Mouse (Mus musculus) lung, postnatal 0 days (tissue): ENCODE results near the gene Olfr128. TPM values are rescaled to one million over a fixed set of nuclear protein-coding genes. Genes with fewer than 3 reads are reported as not detected.
"Not testable (repeated sequence)": the region's sequence is repeated elsewhere in the genome, so short reads cannot be mapped to it uniquely, and the experiment has no call there.

Source experiments
- ATAC-seq: fragments of 200-750 bp; cut with Nextera tagmentation; 2 replicates; pipeline ENCODE4 v1.8.0; 2017; ENCODE audit warnings: moderate library complexity
- DNase-seq: peaks from one replicate; pipeline ENCODE4 v3.0.0-alpha.2; 2016; ENCODE audit warnings: low spot score
- H3K27ac ChIP-seq: fragments of 300-500 bp; sonication (generic); 2 replicates; pipeline ENCODE4 v1.5.1; 2014; ENCODE audit warnings: antibody characterized with exemption, mild to moderate bottlenecking, low read length, mixed read lengths
- H3K27me3 ChIP-seq: fragments of 300-500 bp; sonication (generic); replicated peaks from 2 replicates; pipeline ENCODE4 v1.6.1; 2014; ENCODE audit warnings: low read length, mixed read lengths; ENCODE audit not compliant: insufficient read depth
- H3K36me3 ChIP-seq: fragments of 300-500 bp; sonication (generic); 2 replicates; pipeline ENCODE4 v1.6.1; 2014; ENCODE audit warnings: low read length, mixed read lengths; ENCODE audit not compliant: insufficient read depth
- H3K4me1 ChIP-seq: fragments of 300-500 bp; sonication (generic); 2 replicates; pipeline ENCODE4 v1.6.1; 2014; ENCODE audit warnings: antibody characterized with exemption, low read depth, low read length, mixed read lengths; ENCODE audit not compliant: insufficient read depth
- H3K4me2 ChIP-seq: fragments of 300-500 bp; sonication (generic); replicated peaks from 2 replicates; pipeline ENCODE4 v1.6.1; 2014; ENCODE audit warnings: low read depth, mild to moderate bottlenecking, low read length, moderate library complexity, mixed read lengths
- H3K4me3 ChIP-seq: fragments of 300-500 bp; sonication (generic); 2 replicates; pipeline ENCODE4 v1.5.1; 2014; ENCODE audit warnings: low read depth, low read length
- H3K9ac ChIP-seq: fragments of 300-500 bp; sonication (generic); replicated peaks from 2 replicates; pipeline ENCODE4 v1.6.1; 2014; ENCODE audit warnings: low read depth, mild to moderate bottlenecking
- H3K9me3 ChIP-seq: fragments of 300-500 bp; sonication (generic); 2 replicates; pipeline ENCODE4 v1.6.1; 2016; ENCODE audit warnings: low read length, mixed read lengths
- CTCF ChIP-seq: IDR thresholded peaks from 2 replicates; pipeline ENCODE4 v1.5.1; 2016; ENCODE audit warnings: antibody characterized with exemption, mild to moderate bottlenecking
- EP300 ChIP-seq: IDR thresholded peaks from 2 replicates; pipeline ENCODE4 v1.6.1; 2016; ENCODE audit warnings: antibody characterized with exemption, mild to moderate bottlenecking, control low read depth
- WGBS: fragments of 180-500 bp; shearing (Covaris S2); extraction: QIAGEN DNeasy Blood & Tissue Kit; methylation state at CpG from one replicate; pipeline ENCODE4 v1.1.7; 2014; 5-methylcytosine and 5-hydroxymethylcytosine counted together
- polyA plus RNA-seq: library from polyadenylated mRNA; unstranded; fragments of >200 nt; fragmentation: Nextera tagmentation; extraction: Ambion mirVana; gene quantifications from 2 replicates; pipeline ENCODE4 v1.2.1, GENCODE M21; 2015

Gene Olfr128
- not detected in 2 replicates for polyA plus RNA-seq

DNA sequence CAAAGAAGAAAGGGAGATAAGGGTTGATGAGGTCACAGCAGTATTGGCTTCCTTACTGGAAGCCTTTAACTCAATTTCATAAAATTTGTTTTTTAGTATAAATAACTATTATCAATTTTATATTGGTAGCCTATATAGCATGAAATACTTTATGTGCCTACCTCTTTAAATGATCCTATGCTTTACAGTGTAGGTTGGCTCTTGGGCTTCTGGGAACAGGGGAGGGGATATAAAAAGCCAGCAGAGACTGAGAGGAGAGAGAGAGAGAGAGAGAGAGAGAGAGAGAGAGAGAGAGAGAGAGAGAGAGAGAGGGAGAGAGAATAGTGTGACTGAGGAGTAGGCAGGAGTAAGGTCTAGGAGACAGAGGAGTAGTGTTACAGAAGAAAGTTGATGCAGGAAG is at the start of gene Olfr128:
TSS of gene Olfr128 (plus strand) at position 301 of the 400 bp plus-strand sequence.
- H3K4me3 ChIP-seq: no peak within 1 kb of the TSS
- no peak within 1 kb of the TSS for H3K9ac ChIP-seq
- H3K4me1 ChIP-seq: no peaks in the 10 kb centered on the region
- TF ChIP-seq CTCF (no peak), EP300 (no peak)
- H3K4me2 ChIP-seq: no peak within 1 kb of the TSS
- no peak within 1 kb of the TSS for H3K27ac ChIP-seq
- no peaks in the 10 kb centered on the region for H3K36me3 ChIP-seq
- H3K9me3 ChIP-seq: no peaks in the 10 kb centered on the region
- DNase-seq: no peak
- no peak for ATAC-seq
- no peaks in the 10 kb centered on the region for H3K27me3 ChIP-seq

- no peak overlapping the region for H3K27ac ChIP-seq
- H3K27me3 ChIP-seq: no peaks in the 10 kb centered on the region
- TF ChIP-seq CTCF (no peak), EP300 (no peak)
- no peak overlapping the region for H3K9ac ChIP-seq
- no peaks in the 10 kb centered on the region for H3K36me3 ChIP-seq
- DNase-seq (no peak), ATAC-seq (no peak)
- H3K4me1 ChIP-seq: no peaks in the 10 kb centered on the region
- WGBS: 76% methylated on average over 3 of the region's 3 CpGs
- H3K4me2 ChIP-seq: no peak overlapping the region
- H3K9me3 ChIP-seq: no peaks in the 10 kb centered on the region
- H3K4me3 ChIP-seq: no peak overlapping the region
Measured at GRCm38 (mm10) chr17:37873830-37874229, 46.5 kb upstream of the Olfr128 start.

DNA sequence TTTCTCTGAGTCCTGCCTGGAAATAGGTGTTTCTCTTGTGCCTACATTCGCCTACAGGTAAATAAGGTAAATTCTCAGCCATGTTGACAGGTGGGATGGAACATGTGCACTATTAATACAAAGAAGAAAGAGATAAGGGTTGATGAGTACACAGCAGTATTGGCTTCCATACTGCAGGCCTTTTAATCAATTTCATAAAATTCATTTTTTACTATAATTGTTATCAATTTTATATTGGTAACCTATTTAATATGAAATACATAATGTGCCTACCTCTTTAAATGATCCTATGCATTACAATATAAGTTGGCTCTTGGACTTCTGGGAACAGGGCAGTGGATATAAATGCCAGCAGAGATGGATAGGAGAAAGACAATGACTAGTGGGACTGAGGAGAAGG is 20.2 kb upstream of the Olfr128 start, which contains the start of gene Olfr127:
TSS of gene Olfr127 (plus strand) at position 301 of the 400 bp plus-strand sequence.
- Histone ChIP-seq H3K9ac (no peak within 1 kb of the TSS), H3K36me3 (no peaks in the 10 kb centered on the region), H3K27ac (no peak within 1 kb of the TSS), H3K4me2 (no peak within 1 kb of the TSS), H3K4me1 (no peaks in the 10 kb centered on the region), H3K27me3 (no peaks in the 10 kb centered on the region), H3K4me3 (no peak within 1 kb of the TSS), H3K9me3 (no peaks in the 10 kb centered on the region)
- DNase-seq (no peak), ATAC-seq (no peak)
- 54% methylated on average over 1 of the region's 1 CpGs for WGBS
- TF ChIP-seq CTCF (no peak), EP300 (no peak)

DNA sequence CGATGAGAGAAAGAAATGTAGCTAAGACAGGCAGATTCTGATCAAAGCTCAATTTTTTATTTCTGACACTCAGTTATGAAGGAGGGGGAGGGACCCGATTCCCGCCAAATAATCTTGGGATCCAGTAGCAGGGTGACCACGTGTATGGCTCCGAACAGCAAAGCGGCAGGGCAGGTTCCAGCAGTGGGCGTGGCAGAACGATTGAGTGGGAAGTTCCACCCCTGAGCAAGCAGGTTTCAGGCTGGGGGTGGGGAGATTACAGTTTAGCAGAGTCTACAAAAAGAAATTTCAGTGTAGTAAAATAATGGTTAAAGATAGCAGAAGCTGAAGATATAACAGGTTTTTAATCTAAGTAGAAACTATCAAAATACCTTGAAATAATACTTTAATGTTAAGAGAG is 13.5 kb upstream of the Olfr128 start:
- not testable (repeated sequence) for H3K4me3 ChIP-seq, DNase-seq, H3K4me2 ChIP-seq, H3K36me3 ChIP-seq, H3K9me3 ChIP-seq, ATAC-seq, H3K9ac ChIP-seq, H3K27ac ChIP-seq, H3K27me3 ChIP-seq, H3K4me1 ChIP-seq
- 50% methylated on average over 8 of the region's 8 CpGs for WGBS

GRCm38 (mm10) chr17:37952979-37953378 is 32.6 kb downstream of the Olfr128 start, which contains the start of gene Olfr761:
TSS of gene Olfr761 (minus strand) at chr17:37953079.
- TF ChIP-seq EP300 (no peak), CTCF (no peak)
- Histone ChIP-seq H3K27me3 (no peaks in the 10 kb centered on the region), H3K27ac (no peak within 1 kb of the TSS), H3K4me2 (no peak within 1 kb of the TSS), H3K4me3 (no peak within 1 kb of the TSS), H3K9me3 (no peaks in the 10 kb centered on the region), H3K36me3 (no peaks in the 10 kb centered on the region), H3K9ac (no peak within 1 kb of the TSS), H3K4me1 (no peaks in the 10 kb centered on the region)
- ATAC-seq (no peak), DNase-seq (no peak)
- 53% methylated on average over 2 of the region's 2 CpGs for WGBS

GRCm38 (mm10) chr17:37973591-37973990 is 53.2 kb downstream of the Olfr128 start:
- WGBS: 84% methylated on average over 3 of the region's 3 CpGs
- no peak overlapping the region for H3K4me2 ChIP-seq
- H3K27ac ChIP-seq: no peak overlapping the region
- H3K9me3 ChIP-seq: no peaks in the 10 kb centered on the region
- no peak for DNase-seq
- TF ChIP-seq CTCF (no peak), EP300 (no peak)
- H3K9ac ChIP-seq: no peak overlapping the region
- H3K36me3 ChIP-seq: no peaks in the 10 kb centered on the region
- H3K27me3 ChIP-seq: no peaks in the 10 kb centered on the region
- ATAC-seq: no peak
- H3K4me1 ChIP-seq: no peaks in the 10 kb centered on the region
- H3K4me3 ChIP-seq: no peak overlapping the region

Other genes with a start within 250 kb of the Olfr128 start
- not detected in 2 replicates for gene Olfr119, start 224.0 kb upstream of the Olfr128 start, polyA plus RNA-seq
- gene Olfr120, start 198.7 kb upstream of the Olfr128 start, polyA plus RNA-seq: not detected in 2 replicates
- not detected in 2 replicates for gene Olfr121, start 171.7 kb upstream of the Olfr128 start, polyA plus RNA-seq
- not detected in 2 replicates for gene Olfr122, start 151.9 kb upstream of the Olfr128 start, polyA plus RNA-seq
- gene Olfr123, start 127.0 kb upstream of the Olfr128 start, polyA plus RNA-seq: not detected in 2 replicates
- not detected in 2 replicates for gene Olfr124, start 120.7 kb upstream of the Olfr128 start, polyA plus RNA-seq
- not detected in 2 replicates for gene Olfr125, start 87.6 kb upstream of the Olfr128 start, polyA plus RNA-seq
- not detected in 2 replicates for gene Olfr126, start 73.1 kb upstream of the Olfr128 start, polyA plus RNA-seq
- not detected in 2 replicates for gene Olfr127, start 20.1 kb upstream of the Olfr128 start, polyA plus RNA-seq
- not detected in 2 replicates for gene Olfr761, start 32.5 kb downstream of the Olfr128 start, polyA plus RNA-seq
- not detected in 2 replicates for gene Olfr129, start 139.5 kb downstream of the Olfr128 start, polyA plus RNA-seq
- not detected in 2 replicates for gene Olfr130, start 143.4 kb downstream of the Olfr128 start, polyA plus RNA-seq
- not detected in 2 replicates for gene Olfr131, start 168.1 kb downstream of the Olfr128 start, polyA plus RNA-seq
- gene Olfr132, start 214.0 kb downstream of the Olfr128 start, polyA plus RNA-seq: not detected in 2 replicates
- not detected in 2 replicates for gene Olfr133, start 224.7 kb downstream of the Olfr128 start, polyA plus RNA-seq